Mouse (Mus musculus): Measurements from ENCODE around the gene Uncx.

The Uncx gene

GRCm38 (mm10) chr5:139542556-139542955 is 738 bp upstream of the Uncx start:
- DNase-seq (ENCODE audit: low spot score), result no peak

- DNase-seq (ENCODE audit: low spot score), result no peak
Observed at GRCm38 (mm10) chr5:139543650-139544270, 466 bp downstream of the Uncx start.

GRCm38 (mm10) chr5:139544271-139545135 is 1.2 kb downstream of the Uncx start:
- no peak for DNase-seq (ENCODE audit: low spot score)

- no peak for DNase-seq (ENCODE audit: low spot score)
Observed at GRCm38 (mm10) chr5:139545221-139545620, 1.9 kb downstream of the Uncx start.

- no peak for DNase-seq (ENCODE audit: low spot score)
Observed at GRCm38 (mm10) chr5:139545673-139546335, 2.5 kb downstream of the Uncx start.

GRCm38 (mm10) chr5:139546336-139546770 is 3.1 kb downstream of the Uncx start:
- no peak for DNase-seq (ENCODE audit: low spot score)

- DNase-seq (ENCODE audit: low spot score), result no peak
Observed at GRCm38 (mm10) chr5:139546771-139547420, 3.6 kb downstream of the Uncx start.

GRCm38 (mm10) chr5:139547421-139547931 is 4.2 kb downstream of the Uncx start:
- DNase-seq (ENCODE audit: low spot score), result no peak

GRCm38 (mm10) chr5:139553446-139554273 is 10.4 kb downstream of the Uncx start:
- no peak for DNase-seq (ENCODE audit: low spot score)

- no peak for DNase-seq (ENCODE audit: low spot score)
Observed at GRCm38 (mm10) chr5:139554478-139555335, 11.4 kb downstream of the Uncx start.

- DNase-seq (ENCODE audit: low spot score), result no peak
Observed at GRCm38 (mm10) chr5:139555476-139556115, 12.3 kb downstream of the Uncx start.

- no peak for DNase-seq (ENCODE audit: low spot score)
Observed at GRCm38 (mm10) chr5:139556116-139556678, 12.9 kb downstream of the Uncx start.

GRCm38 (mm10) chr5:139557079-139557478 is 13.8 kb downstream of the Uncx start:
- DNase-seq (ENCODE audit: low spot score), result no peak

GRCm38 (mm10) chr5:139557531-139558467 is 14.5 kb downstream of the Uncx start:
- DNase-seq (ENCODE audit: low spot score), result no peak

- no peak for DNase-seq (ENCODE audit: low spot score)
Observed at GRCm38 (mm10) chr5:139558468-139558804, 15.1 kb downstream of the Uncx start.

GRCm38 (mm10) chr5:139558917-139559660 is 15.8 kb downstream of the Uncx start:
- no peak for DNase-seq (ENCODE audit: low spot score)

- DNase-seq (ENCODE audit: low spot score), result no peak
Observed at GRCm38 (mm10) chr5:139559782-139560181, 16.5 kb downstream of the Uncx start.
